Mouse (Mus musculus): ENCODE data around the gene Igf2bp3. TPM values are rescaled to one million over a fixed set of nuclear protein-coding genes. Genes with fewer than 3 reads are reported as not detected.
"Not testable (repeated sequence)": the region's sequence is repeated elsewhere in the genome, so short reads cannot be mapped to it uniquely, and the experiment has no call there.

The Igf2bp3 gene
- 0.30 TPM for polyA plus RNA-seq (2012; fragmentation: generic; extraction: Trizol)
- long read RNA-seq, experiment 1, partial matches to known transcripts, result 1 of 1 reads
- long read RNA-seq, experiment 1, other reads (novel, unspliced or antisense), result 0 of 1 reads
- long read RNA-seq, experiment 2, partial matches to known transcripts, result 0 of 2 reads
- long read RNA-seq, experiment 2, other reads (novel, unspliced or antisense), result 2 of 2 reads

GRCm38 (mm10) chr6:49214928-49215747 is at the start of gene Igf2bp3:
Igf2bp3 (minus strand) TSS chr6:49214957.
- H3K79me2 ChIP-seq (ENCODE audit: control insufficient read depth, insufficient read depth), result no peaks in the 10 kb centered on the region
- TF ChIP-seq CEBPB (IDR thresholded peaks at IDR 0.05; ENCODE audit: low read depth) (no peak), MAX (IDR thresholded peaks at IDR 0.05) (no peak), CTCF (IDR thresholded peaks at IDR 0.05; ENCODE audit: control insufficient read depth, insufficient read depth, insufficient read length) (no peak), MYOD1 (IDR thresholded peaks at IDR 0.05; ENCODE audit: control insufficient read depth, insufficient read length, low read depth) (no peak)
- peaks cover 59% of the 10 kb centered on the region for H3K27me3 ChIP-seq (ENCODE audit: control insufficient read depth, insufficient read depth, insufficient read length)
- peak within 1 kb of the TSS; percentile 73 for H3ac ChIP-seq (ENCODE audit: control insufficient read depth, insufficient read length, low read depth)
- H3K36me3 ChIP-seq (ENCODE audit: control insufficient read depth, insufficient read depth), result no peaks in the 10 kb centered on the region
- no peaks in the 10 kb centered on the region for H3K79me3 ChIP-seq (ENCODE audit: low read depth)
- peak within 1 kb of the TSS; percentile 21 for H3K4me3 ChIP-seq (ENCODE audit: insufficient read depth, poor library complexity, severe bottlenecking)

GRCm38 (mm10) chr6:49264446-49264845 is 49.7 kb upstream of the Igf2bp3 start:
- H3ac ChIP-seq (ENCODE audit: control insufficient read depth, insufficient read length, low read depth); H3K36me3 ChIP-seq (ENCODE audit: control insufficient read depth, insufficient read depth); H3K4me3 ChIP-seq (ENCODE audit: insufficient read depth, poor library complexity, severe bottlenecking); H3K27me3 ChIP-seq (ENCODE audit: control insufficient read depth, insufficient read depth, insufficient read length): not testable (repeated sequence)
- peaks cover 43% of the 10 kb centered on the region for H3K79me3 ChIP-seq (ENCODE audit: low read depth)
- H3K79me2 ChIP-seq (ENCODE audit: control insufficient read depth, insufficient read depth), result peaks cover 44% of the 10 kb centered on the region

GRCm38 (mm10) chr6:49263847-49264243 is 49.1 kb upstream of the Igf2bp3 start, which contains the start of gene Tra2a:
Tra2a (minus strand) TSS chr6:49264033.
- H3K4me3 ChIP-seq (ENCODE audit: insufficient read depth, poor library complexity, severe bottlenecking), result peak within 1 kb of the TSS; percentile 95
- H3K79me2 ChIP-seq (ENCODE audit: control insufficient read depth, insufficient read depth), result peaks cover 50% of the 10 kb centered on the region
- H3K79me3 ChIP-seq (ENCODE audit: low read depth), result peaks cover 49% of the 10 kb centered on the region
- no peaks in the 10 kb centered on the region for H3K27me3 ChIP-seq (ENCODE audit: control insufficient read depth, insufficient read depth, insufficient read length)
- H3K36me3 ChIP-seq (ENCODE audit: control insufficient read depth, insufficient read depth), result peaks cover 13% of the 10 kb centered on the region
- peak; percentile 53 for TF ChIP-seq MAX (IDR thresholded peaks at IDR 0.05)
- no peak for TF ChIP-seq FOSL1 (IDR thresholded peaks at IDR 0.05; ENCODE audit: insufficient read depth, low read length, poor library complexity, severe bottlenecking)
- peak within 1 kb of the TSS; percentile 95 for H3ac ChIP-seq (ENCODE audit: control insufficient read depth, insufficient read length, low read depth)

DNA sequence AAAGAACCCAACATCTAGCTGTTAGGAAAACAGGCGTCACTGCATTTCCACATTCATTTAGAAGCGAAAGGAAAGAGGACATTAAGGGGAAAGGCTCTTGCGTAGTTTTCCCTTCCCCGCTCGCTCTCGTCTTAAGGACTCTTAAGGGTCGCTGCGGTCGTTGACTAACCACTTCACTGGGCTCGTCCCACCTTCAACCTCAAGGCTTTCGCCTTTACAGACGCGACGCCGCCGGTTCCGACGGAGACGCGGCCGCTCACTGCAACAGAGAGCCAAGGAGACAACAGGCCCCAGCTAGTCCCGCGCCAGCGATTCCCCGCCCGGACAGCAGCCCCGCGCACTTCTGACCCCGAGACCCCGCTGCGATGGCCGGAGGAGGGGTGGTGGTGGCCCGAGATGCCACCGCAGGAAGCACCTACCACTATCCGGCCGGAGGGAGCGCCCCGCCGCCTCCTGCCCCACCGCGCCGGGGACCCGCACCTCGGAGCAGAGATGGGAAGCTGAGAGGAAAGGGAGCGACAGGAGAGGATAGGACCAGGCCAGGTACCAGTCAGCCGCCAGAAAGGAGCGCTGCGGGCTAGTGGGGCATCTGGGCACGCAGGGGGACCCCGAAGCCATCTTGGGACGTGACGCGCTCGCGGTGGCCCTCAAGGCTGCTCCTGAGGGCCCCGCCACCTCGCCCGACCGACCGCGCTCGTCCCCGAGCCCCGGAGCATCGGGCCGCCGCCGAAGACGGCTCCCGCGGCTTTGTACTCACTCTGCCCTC is 48.5 kb upstream of the Igf2bp3 start:
- Histone ChIP-seq H3K4me3 (ENCODE audit: insufficient read depth, poor library complexity, severe bottlenecking) (peak overlapping the region; percentile 95), H3K79me3 (ENCODE audit: low read depth) (peaks cover 55% of the 10 kb centered on the region), H3K36me3 (ENCODE audit: control insufficient read depth, insufficient read depth) (peaks cover 13% of the 10 kb centered on the region), H3K79me2 (ENCODE audit: control insufficient read depth, insufficient read depth) (peaks cover 56% of the 10 kb centered on the region), H3K27me3 (ENCODE audit: control insufficient read depth, insufficient read depth, insufficient read length) (no peaks in the 10 kb centered on the region), H3ac (ENCODE audit: control insufficient read depth, insufficient read length, low read depth) (peak overlapping the region; percentile 95)
- TF ChIP-seq CTCF (IDR thresholded peaks at IDR 0.05; ENCODE audit: control insufficient read depth, insufficient read depth, insufficient read length), result no peak
- TF ChIP-seq MAX (IDR thresholded peaks at IDR 0.05), result no peak
- TF ChIP-seq MYOD1 (IDR thresholded peaks at IDR 0.05; ENCODE audit: control insufficient read depth, insufficient read length, low read depth), result no peak
- TF ChIP-seq CEBPB (IDR thresholded peaks at IDR 0.05; ENCODE audit: low read depth), result no peak
- TF ChIP-seq USF1 (IDR thresholded peaks at IDR 0.05; ENCODE audit: low read depth), result no peak
- no peak for TF ChIP-seq MYOG (IDR thresholded peaks at IDR 0.05; ENCODE audit: control insufficient read depth, extremely low read depth, insufficient read length)
- no peak for TF ChIP-seq FOSL1 (IDR thresholded peaks at IDR 0.05; ENCODE audit: insufficient read depth, low read length, poor library complexity, severe bottlenecking)

DNA sequence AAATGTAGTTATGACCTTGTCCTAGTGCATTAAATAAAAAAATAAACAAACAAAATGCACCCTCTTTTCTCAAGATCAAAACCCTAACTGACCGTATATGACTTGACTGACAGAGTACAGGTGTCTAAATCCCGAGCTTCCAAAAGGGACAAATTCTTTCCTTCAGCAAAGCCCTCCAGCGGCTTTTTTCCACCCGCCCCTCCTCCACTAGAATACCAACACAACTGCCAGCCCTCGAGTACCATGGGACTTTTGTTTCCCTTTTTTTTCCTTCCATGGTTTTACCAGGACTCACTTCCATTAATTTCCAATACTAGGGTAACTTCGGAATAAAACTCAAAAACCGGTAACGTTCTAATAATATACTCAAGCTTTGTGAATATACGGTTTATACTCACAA is 47.7 kb upstream of the Igf2bp3 start:
- Histone ChIP-seq H3K79me3 (ENCODE audit: low read depth) (peaks cover 63% of the 10 kb centered on the region), H3K79me2 (ENCODE audit: control insufficient read depth, insufficient read depth) (peaks cover 65% of the 10 kb centered on the region), H3K27me3 (ENCODE audit: control insufficient read depth, insufficient read depth, insufficient read length) (no peaks in the 10 kb centered on the region)

More for the DNA sequence above, 47.7 kb upstream of the Igf2bp3 start:
- peak overlapping the region; percentile 95 for H3K4me3 ChIP-seq (ENCODE audit: insufficient read depth, poor library complexity, severe bottlenecking)
- TF ChIP-seq CTCF (IDR thresholded peaks at IDR 0.05; ENCODE audit: control insufficient read depth, insufficient read depth, insufficient read length) (no peak), MAX (IDR thresholded peaks at IDR 0.05) (no peak), MYOD1 (IDR thresholded peaks at IDR 0.05; ENCODE audit: control insufficient read depth, insufficient read length, low read depth) (no peak), MYOG (IDR thresholded peaks at IDR 0.05; ENCODE audit: control insufficient read depth, extremely low read depth, insufficient read length) (no peak), USF1 (IDR thresholded peaks at IDR 0.05; ENCODE audit: low read depth) (no peak), CEBPB (IDR thresholded peaks at IDR 0.05; ENCODE audit: low read depth) (no peak), FOSL1 (IDR thresholded peaks at IDR 0.05; ENCODE audit: insufficient read depth, low read length, poor library complexity, severe bottlenecking) (no peak)
- peaks cover 15% of the 10 kb centered on the region for H3K36me3 ChIP-seq (ENCODE audit: control insufficient read depth, insufficient read depth)
- H3ac ChIP-seq (ENCODE audit: control insufficient read depth, insufficient read length, low read depth), result no peak overlapping the region

Data from C2C12 (cell line).